Mouse (Mus musculus) neural tube, embryonic 14.5 days (tissue): ENCODE measurements around the gene Gm49450. TPM values are rescaled to one million over a fixed set of nuclear protein-coding genes. Genes with fewer than 3 reads are reported as not detected.
"Not testable (repeated sequence)": the region's sequence is repeated elsewhere in the genome, so short reads cannot be mapped to it uniquely, and the experiment has no call there.

ENCODE experiments used
- ATAC-seq: fragments of 200-750 bp; cut with Nextera tagmentation; 2 replicates; pipeline ENCODE4 v1.8.0; 2017; ENCODE audit warnings: low read depth, mild to moderate bottlenecking, moderate TSS enrichment, moderate library complexity
- H3K27ac ChIP-seq: fragments of 300-500 bp; sonication (generic); 2 replicates; pipeline ENCODE4 v1.5.1; 2014; ENCODE audit warnings: low read depth, mild to moderate bottlenecking, control low read depth, low read length, moderate library complexity, mixed read lengths
- H3K27me3 ChIP-seq: fragments of 300-500 bp; sonication (generic); 2 replicates; pipeline ENCODE4 v1.6.1; 2014; ENCODE audit warnings: low read length; ENCODE audit not compliant: control insufficient read depth, insufficient read depth
- H3K36me3 ChIP-seq: fragments of 300-500 bp; sonication (generic); 2 replicates; pipeline ENCODE4 v1.6.1; 2014; ENCODE audit warnings: low read length, mixed read lengths; ENCODE audit not compliant: control insufficient read depth, insufficient read depth
- H3K4me1 ChIP-seq: fragments of 300-500 bp; sonication (generic); 2 replicates; pipeline ENCODE4 v1.6.1; 2014; ENCODE audit warnings: low read length; ENCODE audit not compliant: control insufficient read depth, insufficient read depth
- H3K4me2 ChIP-seq: fragments of 300-500 bp; sonication (generic); 2 replicates; pipeline ENCODE4 v1.6.1; 2014; ENCODE audit warnings: mild to moderate bottlenecking, low read depth, low read length, control low read depth
- H3K4me3 ChIP-seq: fragments of 300-500 bp; sonication (generic); 2 replicates; pipeline ENCODE4 v1.5.1; 2014; ENCODE audit warnings: low read depth, low read length, control low read depth, mixed read lengths
- H3K9ac ChIP-seq: fragments of 300-500 bp; sonication (generic); replicated peaks from 2 replicates; pipeline ENCODE4 v1.6.1; 2014; ENCODE audit warnings: low read depth, mild to moderate bottlenecking, control low read depth, low read length, mixed read lengths
- H3K9me3 ChIP-seq: fragments of 300-500 bp; sonication (generic); 2 replicates; pipeline ENCODE4 v1.6.1; 2016; ENCODE audit warnings: low read length; ENCODE audit not compliant: control insufficient read depth
- WGBS: fragments of 180-500 bp; shearing (Covaris S2); extraction: QIAGEN DNeasy Blood & Tissue Kit; methylation state at CpG from one replicate; pipeline ENCODE4 v1.1.7; 2014; 5-methylcytosine and 5-hydroxymethylcytosine counted together
- polyA plus RNA-seq: library from polyadenylated mRNA; unstranded; fragments of >200 nt; fragmentation: Nextera tagmentation; extraction: Ambion mirVana; gene quantifications from 2 replicates; pipeline ENCODE4 v1.2.1, GENCODE M21; 2014

The Gm49450 gene
- polyA plus RNA-seq, 1 experiment from 2014 or later, result not detected

DNA sequence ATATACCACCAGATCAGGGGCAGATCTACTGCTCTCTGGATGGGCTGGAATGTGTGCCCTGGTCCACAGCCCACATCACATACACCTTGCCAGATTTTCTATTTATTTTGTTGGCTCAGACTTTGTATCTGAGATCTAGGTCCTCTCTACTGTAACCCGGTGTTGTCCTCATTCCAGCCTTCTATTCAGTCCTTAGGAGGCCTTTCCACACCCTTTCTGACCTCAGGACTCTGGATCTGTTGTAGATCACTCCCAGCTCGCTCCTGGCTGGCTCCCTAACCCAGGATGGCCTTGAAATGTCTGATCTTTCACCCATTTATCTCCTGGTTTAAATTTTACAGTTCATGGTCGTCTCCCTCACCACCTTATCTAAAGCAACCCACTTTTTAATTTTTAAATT lies 28.7 kb downstream of the Gm49450 start:
- H3K9ac ChIP-seq, result no peak overlapping the region
- 84% methylated on average over 3 of the region's 3 CpGs for WGBS
- no peaks in the 10 kb centered on the region for H3K4me1 ChIP-seq
- no peaks in the 10 kb centered on the region for H3K9me3 ChIP-seq
- H3K27ac ChIP-seq, result no peak overlapping the region
- H3K27me3 ChIP-seq, result no peaks in the 10 kb centered on the region
- H3K4me2 ChIP-seq, result no peak overlapping the region
- no peak overlapping the region for H3K4me3 ChIP-seq
- no peaks in the 10 kb centered on the region for H3K36me3 ChIP-seq
- ATAC-seq, result no peak

DNA sequence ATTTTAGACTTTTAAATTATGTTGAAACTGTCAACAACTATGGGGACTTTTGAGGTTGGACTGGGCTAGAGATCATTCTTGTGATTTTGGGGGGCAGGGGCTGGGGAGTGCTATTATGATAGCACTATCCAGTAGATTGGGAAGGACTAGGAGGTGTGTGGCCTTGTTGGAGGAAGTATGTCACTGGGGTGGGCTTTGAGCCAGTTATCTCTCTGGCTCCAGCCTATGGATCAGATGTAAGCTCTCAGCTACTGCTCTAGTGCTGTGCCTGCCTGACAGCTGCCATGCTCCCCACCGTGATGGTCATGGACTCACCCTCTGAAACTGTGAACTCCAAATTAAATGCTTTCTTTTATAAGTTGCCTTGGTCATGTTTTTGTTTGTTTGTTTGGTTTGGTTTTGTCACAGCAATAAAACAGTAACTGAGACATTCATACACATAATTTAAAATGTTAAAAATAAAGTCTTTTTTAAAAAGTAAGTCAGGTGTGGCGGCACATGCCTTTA lies 30.3 kb downstream of the Gm49450 start:
- no peaks in the 10 kb centered on the region for H3K9me3 ChIP-seq
- H3K27me3 ChIP-seq, result no peaks in the 10 kb centered on the region
- no peak overlapping the region for H3K4me2 ChIP-seq
- no peak overlapping the region for H3K4me3 ChIP-seq
- H3K4me1 ChIP-seq, result no peaks in the 10 kb centered on the region
- H3K27ac ChIP-seq, result no peak overlapping the region
- H3K36me3 ChIP-seq, result no peaks in the 10 kb centered on the region
- H3K9ac ChIP-seq, result no peak overlapping the region
- no peak for ATAC-seq
- 88% methylated on average over 2 of the region's 2 CpGs for WGBS

DNA sequence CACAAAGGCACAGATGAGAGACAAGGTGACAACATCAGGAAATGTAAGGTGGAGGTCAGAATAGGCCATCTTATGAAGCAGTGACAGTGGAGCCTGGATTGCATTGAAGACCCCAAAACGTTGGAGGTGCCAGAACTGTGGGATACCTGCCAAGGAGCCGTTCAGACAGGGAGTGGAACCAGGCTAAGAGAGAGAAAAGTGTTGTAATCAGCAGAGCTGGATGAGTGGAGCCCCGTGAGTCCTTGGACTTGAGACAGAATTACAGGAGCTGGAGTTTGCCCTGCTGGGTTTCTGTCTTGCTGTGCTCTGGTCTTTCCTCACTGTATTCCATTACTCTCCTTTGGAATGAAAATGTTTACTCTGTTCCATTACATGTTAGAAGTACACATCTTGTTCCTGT lies 30.8 kb downstream of the Gm49450 start:
- Histone ChIP-seq H3K4me1 (no peaks in the 10 kb centered on the region), H3K27ac (no peak overlapping the region), H3K9me3 (no peaks in the 10 kb centered on the region), H3K36me3 (no peaks in the 10 kb centered on the region), H3K27me3 (peaks cover 2% of the 10 kb centered on the region; the same call in 1 of the 2 replicates), H3K4me2 (no peak overlapping the region), H3K9ac (no peak overlapping the region), H3K4me3 (no peak overlapping the region)
- 65% methylated on average over 3 of the region's 3 CpGs for WGBS
- no peak for ATAC-seq

- no peak overlapping the region for H3K4me2 ChIP-seq
- peaks cover 3% of the 10 kb centered on the region; the same call in 1 of the 2 replicates for H3K4me1 ChIP-seq
- H3K9me3 ChIP-seq, result no peaks in the 10 kb centered on the region
- no peak overlapping the region for H3K27ac ChIP-seq
- H3K27me3 ChIP-seq, result peaks cover 3% of the 10 kb centered on the region; the same call in 1 of the 2 replicates
- no peak overlapping the region for H3K9ac ChIP-seq
- H3K36me3 ChIP-seq, result no peaks in the 10 kb centered on the region
- H3K4me3 ChIP-seq, result no peak overlapping the region
- WGBS, result 86% methylated on average over 5 of the region's 5 CpGs
- no peak for ATAC-seq
These were observed 31.8 kb downstream of the Gm49450 start for GRCm38 (mm10) chr15:98921510-98921909.

DNA sequence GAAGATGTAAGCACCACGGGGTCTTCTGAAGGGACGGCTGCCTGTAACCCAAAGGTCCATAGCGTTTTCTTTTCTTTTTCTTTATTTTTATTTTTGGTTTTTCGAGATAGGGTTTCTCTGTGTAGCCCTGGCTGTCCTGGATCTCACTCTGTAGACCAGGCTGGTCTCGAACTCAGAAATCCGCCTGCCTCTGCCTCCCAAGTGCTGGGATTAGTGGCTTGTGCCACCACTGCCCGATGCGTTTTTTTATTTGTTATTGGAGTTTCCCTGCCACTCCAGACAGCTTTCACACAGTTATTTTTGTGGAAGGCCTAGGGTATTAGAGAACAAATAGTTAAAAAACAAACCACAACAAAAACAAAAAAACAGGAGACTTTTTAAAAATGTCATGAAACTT lies 34.9 kb downstream of the Gm49450 start:
- Histone ChIP-seq H3K9ac (peak overlapping the region; percentile 90; the same call in 1 of the 2 replicates), H3K4me1 (peaks cover 17% of the 10 kb centered on the region), H3K4me3 (peak overlapping the region; percentile 88), H3K27ac (peak overlapping the region; percentile 71; the same call in 1 of the 2 replicates), H3K4me2 (peak overlapping the region; percentile 50)
- H3K9me3 ChIP-seq, H3K36me3 ChIP-seq, H3K27me3 ChIP-seq, ATAC-seq: not testable (repeated sequence)
- 25% methylated on average over 8 of the region's 8 CpGs for WGBS

DNA sequence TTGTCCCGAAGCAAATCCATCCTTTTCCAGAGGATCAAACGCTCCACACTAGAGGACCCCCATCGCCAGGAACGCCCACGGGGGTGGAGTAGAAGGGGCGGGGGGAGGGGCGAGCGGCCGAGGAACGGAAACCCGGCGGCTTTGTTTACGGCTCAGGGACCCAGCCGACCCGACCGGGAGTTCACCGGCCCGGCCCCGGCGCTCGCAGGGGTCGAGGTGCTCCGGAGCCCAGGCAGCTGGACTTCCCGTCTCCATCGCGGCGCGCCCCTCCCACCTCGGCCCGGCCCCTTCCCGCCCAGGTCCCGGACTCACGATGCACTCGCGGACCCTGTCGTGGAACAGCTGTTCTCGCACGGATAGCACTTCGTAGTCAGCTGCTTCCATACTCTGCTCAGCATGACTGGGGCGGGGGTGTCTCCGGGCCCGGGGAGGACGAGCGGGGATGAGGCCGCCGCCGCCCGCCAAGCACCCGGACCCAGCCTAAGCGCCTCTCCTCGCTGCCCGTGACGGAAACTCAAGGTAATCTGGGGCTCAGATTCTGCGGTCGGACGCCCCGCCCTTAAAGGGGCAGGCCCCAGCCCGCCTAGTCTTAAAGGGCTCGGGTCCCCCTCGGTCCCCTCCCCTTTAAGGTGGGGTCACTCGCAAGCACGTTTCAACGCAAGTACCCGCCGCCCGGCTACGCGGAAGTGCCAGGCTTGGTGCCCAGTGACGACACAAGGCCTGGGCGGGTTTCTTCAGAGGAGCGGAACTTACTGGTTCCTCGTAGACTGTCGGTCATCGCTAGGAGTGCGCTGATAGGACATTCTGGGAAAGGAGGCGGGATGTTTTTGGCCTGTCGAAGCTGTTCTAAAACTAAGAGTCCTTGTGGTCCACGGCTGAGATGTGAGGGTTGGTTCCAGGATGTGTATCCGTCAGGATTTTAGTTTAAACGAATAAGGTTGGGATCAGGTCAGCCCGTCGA lies 35.5 kb downstream of the Gm49450 start, which contains the start of gene Lmbr1l:
Lmbr1l (minus strand) TSS at position 694 of the 961 bp plus-strand sequence.
- peak; percentile 99 for ATAC-seq
- under 1% methylated on average over 81 of the region's 82 CpGs for WGBS
- Histone ChIP-seq H3K4me1 (peaks cover 17% of the 10 kb centered on the region), H3K27me3 (peaks cover 3% of the 10 kb centered on the region; the same call in 1 of the 2 replicates), H3K9ac (peak within 1 kb of the TSS; percentile 90), H3K27ac (peak within 1 kb of the TSS; percentile 97), H3K36me3 (peaks cover 9% of the 10 kb centered on the region), H3K4me3 (peak within 1 kb of the TSS; percentile 88), H3K9me3 (no peaks in the 10 kb centered on the region), H3K4me2 (peak within 1 kb of the TSS; percentile 50)

GRCm38 (mm10) chr15:98917091-98917490 lies 36.3 kb downstream of the Gm49450 start:
- H3K4me3 ChIP-seq, result peak overlapping the region; percentile 88
- H3K27ac ChIP-seq, result peak overlapping the region; percentile 97
- peak overlapping the region; percentile 50 for H3K4me2 ChIP-seq
- ATAC-seq, result no peak
- H3K27me3 ChIP-seq, result peaks cover 3% of the 10 kb centered on the region; the same call in 1 of the 2 replicates
- peak overlapping the region; percentile 90 for H3K9ac ChIP-seq
- no peaks in the 10 kb centered on the region for H3K9me3 ChIP-seq
- H3K4me1 ChIP-seq, result peaks cover 17% of the 10 kb centered on the region
- peaks cover 16% of the 10 kb centered on the region for H3K36me3 ChIP-seq
- WGBS, result 0% methylated on average over 14 of the region's 14 CpGs

DNA sequence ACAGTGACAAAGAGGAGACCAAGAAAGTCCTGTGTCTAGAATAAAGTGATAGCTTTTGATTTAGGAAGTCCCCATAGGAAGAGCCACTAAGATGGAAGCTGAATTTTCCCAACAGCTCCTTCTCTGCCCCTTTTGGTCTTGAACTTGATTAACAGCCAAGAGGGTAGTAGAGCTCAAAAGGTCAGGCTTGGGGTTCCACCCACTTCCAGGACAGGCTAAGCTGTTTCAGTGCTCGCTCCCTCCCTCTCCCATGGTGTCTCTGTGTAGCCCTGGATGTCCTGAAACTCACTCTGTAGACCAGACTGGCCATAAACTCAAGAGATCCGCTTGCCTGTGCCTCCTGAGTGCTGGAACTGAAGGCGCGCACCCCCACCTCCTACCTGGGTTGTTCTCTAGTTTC lies 37.3 kb downstream of the Gm49450 start:
- Histone ChIP-seq H3K27me3 (peaks cover 3% of the 10 kb centered on the region; the same call in 1 of the 2 replicates), H3K4me1 (peaks cover 17% of the 10 kb centered on the region), H3K4me3 (peak overlapping the region; percentile 88; the same call in 1 of the 2 replicates), H3K36me3 (peaks cover 27% of the 10 kb centered on the region), H3K4me2 (peak overlapping the region; percentile 50), H3K9ac (peak overlapping the region; percentile 90), H3K9me3 (no peaks in the 10 kb centered on the region), H3K27ac (no peak overlapping the region)
- WGBS, result 80% methylated on average over 4 of the region's 4 CpGs
- ATAC-seq, result no peak

DNA sequence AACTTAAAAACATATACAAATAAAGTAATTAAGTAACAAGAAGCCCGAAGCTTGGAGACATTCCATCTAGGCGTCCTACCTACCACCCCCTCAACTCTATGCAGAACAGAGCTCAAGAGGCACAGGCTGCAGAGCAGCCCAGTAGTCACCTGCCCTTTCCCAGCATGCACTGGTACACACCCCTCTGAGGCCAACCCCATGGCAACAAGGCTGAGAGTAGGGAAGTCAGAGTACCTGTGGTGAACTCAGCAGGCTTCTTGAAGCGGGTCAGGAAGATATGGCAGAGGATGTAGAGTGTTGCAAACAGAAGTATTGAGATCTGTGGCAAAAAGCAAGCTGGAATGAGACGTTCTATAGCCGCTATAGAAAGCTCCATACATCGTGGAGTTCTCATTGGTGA lies 38.4 kb downstream of the Gm49450 start:
- Histone ChIP-seq H3K4me1 (peaks cover 17% of the 10 kb centered on the region), H3K4me2 (no peak overlapping the region), H3K9ac (no peak overlapping the region), H3K27me3 (peaks cover 3% of the 10 kb centered on the region; the same call in 1 of the 2 replicates), H3K4me3 (no peak overlapping the region), H3K36me3 (peaks cover 33% of the 10 kb centered on the region), H3K27ac (no peak overlapping the region), H3K9me3 (no peaks in the 10 kb centered on the region)
- no peak for ATAC-seq
- 94% methylated on average over 6 of the region's 6 CpGs for WGBS
